Mouse (Mus musculus) neutrophil, adult 5-6 weeks (primary cell): ENCODE data around the gene Ssr3. TPM values are rescaled to one million over a fixed set of nuclear protein-coding genes. Genes with fewer than 3 reads are reported as not detected.
"Not testable (repeated sequence)": the region's sequence is repeated elsewhere in the genome, so short reads cannot be mapped to it uniquely, and the experiment has no call there.

ENCODE experiments used
- ATAC-seq: fragments of 151-379, 151-347 bp; 2 replicates; pipeline ENCODE4 v1.8.0; 2017; ENCODE audit warnings: mild to moderate bottlenecking, moderate TSS enrichment; ENCODE audit not compliant: insufficient number of reproducible peaks, poor library complexity, low FRiP score, severe bottlenecking; ENCODE audit errors: extremely low read depth
- total RNA-seq: library from RNA; stranded (forward); fragments of 200-1000 nt; gene quantifications from 2 replicates; pipeline ENCODE4 v1.2.3, GENCODE M21; 2017

The Ssr3 gene
- total RNA-seq = 87.2 and 95.2 TPM in 2 replicates

- peak; percentile 99 for ATAC-seq
Observed at GRCm38 (mm10) chr3:65392421-65392817, at the start of gene Ssr3. TSS of gene Ssr3 (minus strand) at chr3:65392623.

DNA sequence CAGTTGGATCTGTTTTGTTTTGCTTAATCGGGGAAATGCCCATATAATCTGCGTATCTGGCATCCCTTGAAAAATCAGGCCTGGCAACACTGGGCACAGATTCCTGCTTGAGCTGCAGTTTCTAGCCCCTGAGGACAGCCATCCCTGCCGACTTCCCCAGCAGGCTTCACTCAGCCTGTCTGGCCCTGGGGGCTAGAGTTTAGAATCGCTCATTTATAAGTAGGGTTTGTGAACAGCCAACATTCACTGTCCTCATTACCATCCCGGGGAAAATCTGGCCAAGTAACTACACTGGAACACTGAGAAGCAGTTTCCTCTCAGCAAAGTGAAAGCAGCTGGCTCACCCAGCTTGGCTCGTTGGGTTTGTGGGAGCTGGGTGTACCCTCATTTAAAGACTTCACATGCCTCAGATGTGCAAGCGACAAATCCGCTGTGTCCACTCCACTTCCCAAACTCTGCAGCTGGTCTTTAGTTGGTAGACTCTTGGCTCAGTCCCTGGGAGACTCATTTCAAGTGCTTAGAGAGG lies 49.2 kb upstream of the Ssr3 start:
- no peak for ATAC-seq

DNA sequence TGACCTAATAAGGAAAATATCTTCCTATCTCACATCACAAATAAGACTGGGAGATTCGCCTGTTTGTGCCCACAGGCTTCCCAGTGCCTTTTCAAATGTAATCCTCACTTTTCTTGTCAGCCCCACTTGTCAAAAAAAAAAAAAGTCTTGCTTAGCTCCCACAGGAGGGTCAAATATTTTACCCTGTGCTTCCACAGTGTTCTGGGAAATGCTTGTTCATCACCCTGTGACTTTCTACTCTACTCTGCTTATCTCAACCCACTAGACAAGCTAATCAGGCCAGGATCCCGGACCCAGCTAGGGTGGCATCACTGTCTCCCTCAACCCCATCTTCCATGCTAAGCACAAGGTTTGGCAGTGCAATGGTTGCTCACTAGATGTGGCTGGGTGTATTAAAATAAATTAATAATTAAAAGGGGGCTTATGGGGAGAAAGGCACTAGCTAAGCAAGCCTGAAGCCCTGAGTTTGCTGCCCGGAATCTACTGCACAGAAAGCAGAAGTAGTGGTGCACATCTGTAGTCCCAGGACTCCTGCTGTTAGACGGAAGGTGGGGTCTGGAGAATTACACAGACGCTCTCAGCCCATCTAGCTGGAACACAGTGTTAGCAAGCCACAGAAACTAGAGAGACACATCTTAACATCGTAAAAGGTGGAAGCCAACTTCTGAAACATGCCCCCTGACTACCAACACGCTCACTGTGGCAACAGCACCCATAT lies 46.2 kb upstream of the Ssr3 start:
- ATAC-seq = no peak

DNA sequence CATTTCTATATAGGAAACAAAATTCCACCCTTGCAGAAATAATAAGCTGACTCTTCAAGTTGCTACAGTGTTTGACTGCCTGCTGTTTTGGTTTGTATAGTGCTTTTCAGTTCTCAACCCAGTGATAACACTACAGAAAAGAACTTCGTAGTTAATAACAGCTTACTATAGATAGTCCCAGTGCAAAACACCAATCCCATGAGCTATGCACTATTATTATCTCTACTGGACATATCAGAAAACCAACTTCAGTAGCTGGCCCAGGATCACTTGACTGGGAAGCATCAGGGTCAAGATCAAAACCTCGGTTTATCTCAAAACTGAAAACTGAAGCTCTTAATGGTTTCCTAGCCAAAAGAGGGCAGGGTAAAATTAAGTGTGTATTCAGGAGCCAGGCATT lies 43.4 kb upstream of the Ssr3 start:
- no peak for ATAC-seq

GRCm38 (mm10) chr3:65435101-65435571 lies 42.7 kb upstream of the Ssr3 start:
- peak; percentile 36; the same call in 1 of the 2 replicates for ATAC-seq

DNA sequence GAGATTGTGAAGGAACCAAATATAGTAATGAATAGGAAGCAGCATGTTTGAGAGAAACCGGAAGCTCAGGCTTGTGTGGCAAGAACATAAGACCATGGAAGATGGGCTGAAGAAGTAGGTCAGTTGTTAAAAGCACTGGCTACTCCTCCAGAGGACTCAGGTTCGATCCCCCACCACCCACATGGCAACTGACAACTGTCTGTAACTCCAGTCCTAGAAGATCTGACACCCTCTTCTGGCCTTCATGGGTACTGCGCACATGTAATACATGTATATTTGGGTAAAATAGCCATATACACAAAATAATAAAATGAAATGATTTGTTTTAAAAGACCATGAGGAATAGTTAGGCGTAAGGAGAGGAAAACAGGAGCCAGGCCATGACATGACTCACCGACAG lies 39.8 kb upstream of the Ssr3 start:
- ATAC-seq = no peak

GRCm38 (mm10) chr3:65419706-65420105 lies 27.3 kb upstream of the Ssr3 start:
- ATAC-seq = no peak

GRCm38 (mm10) chr3:65417913-65418594 lies 25.6 kb upstream of the Ssr3 start:
- peak; percentile 77 for ATAC-seq

- no peak for ATAC-seq
Observed at GRCm38 (mm10) chr3:65416571-65416970, 24.1 kb upstream of the Ssr3 start.

- ATAC-seq = no peak
Observed at GRCm38 (mm10) chr3:65407891-65408290, 15.5 kb upstream of the Ssr3 start.

GRCm38 (mm10) chr3:65405781-65406180 lies 13.4 kb upstream of the Ssr3 start:
- no peak for ATAC-seq

GRCm38 (mm10) chr3:65397566-65397965 lies 5.1 kb upstream of the Ssr3 start:
- no peak for ATAC-seq

- ATAC-seq = no peak
Observed at GRCm38 (mm10) chr3:65396835-65397504, 4.5 kb upstream of the Ssr3 start.

GRCm38 (mm10) chr3:65395111-65395510 lies 2.7 kb upstream of the Ssr3 start:
- ATAC-seq = not testable (repeated sequence)

DNA sequence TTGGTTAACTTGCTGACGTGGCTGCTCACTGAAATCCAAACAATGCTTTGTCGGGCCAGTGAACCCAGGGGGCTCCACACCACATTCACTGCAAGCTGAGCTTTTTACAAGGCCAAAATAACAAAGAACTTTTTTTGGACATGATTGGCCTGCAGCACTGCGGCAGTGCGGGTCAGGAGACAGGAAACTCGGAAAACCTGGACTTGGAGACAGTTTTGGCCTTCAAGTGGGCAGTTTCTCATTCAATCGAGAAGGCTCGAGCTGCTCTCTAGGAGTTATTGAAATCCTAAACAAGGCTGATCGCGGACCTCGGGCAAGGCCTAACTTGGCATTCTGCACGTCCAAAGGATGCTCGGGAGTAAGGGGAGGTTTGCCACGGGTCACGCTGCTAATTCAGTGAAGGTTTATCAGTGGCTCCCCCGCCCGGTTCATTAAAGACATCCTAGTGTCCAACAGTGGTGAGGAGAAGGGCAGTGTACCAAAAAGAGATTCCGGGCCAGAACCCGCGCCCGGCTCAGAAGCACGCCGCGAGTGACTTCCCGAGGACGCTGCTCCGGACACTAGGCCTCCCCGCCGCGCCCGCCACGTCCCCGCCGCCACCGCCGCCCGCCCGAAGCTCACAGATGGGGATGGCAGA lies 521 bp downstream of the Ssr3 start:
- peak; percentile 14; the same call in 1 of the 2 replicates for ATAC-seq

DNA sequence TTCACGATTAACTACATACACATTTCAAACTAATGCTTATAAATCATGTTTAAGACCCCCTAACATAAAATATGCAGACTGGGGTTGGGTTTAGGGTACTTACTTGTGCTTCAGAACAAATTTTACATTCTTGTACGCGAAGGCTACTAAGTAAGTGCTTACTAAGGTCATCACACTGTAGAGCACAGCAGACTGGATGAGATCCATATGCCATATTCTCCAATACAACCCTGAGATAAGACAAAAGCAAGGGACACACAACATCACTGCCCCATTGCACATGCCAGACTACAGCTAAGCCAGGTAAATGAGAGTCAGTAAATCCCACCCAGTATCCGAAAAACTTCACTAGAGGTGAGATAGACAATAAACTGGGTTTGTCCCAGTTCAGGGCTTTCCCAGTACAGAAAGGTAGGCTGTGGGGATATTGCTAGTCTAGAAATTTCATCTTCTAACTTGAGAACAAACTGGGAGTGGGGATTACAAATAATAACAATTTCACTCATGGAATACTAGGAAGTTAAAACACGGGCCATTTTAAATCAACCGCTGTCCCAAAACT lies 1.1 kb downstream of the Ssr3 start:
- ATAC-seq = no peak

DNA sequence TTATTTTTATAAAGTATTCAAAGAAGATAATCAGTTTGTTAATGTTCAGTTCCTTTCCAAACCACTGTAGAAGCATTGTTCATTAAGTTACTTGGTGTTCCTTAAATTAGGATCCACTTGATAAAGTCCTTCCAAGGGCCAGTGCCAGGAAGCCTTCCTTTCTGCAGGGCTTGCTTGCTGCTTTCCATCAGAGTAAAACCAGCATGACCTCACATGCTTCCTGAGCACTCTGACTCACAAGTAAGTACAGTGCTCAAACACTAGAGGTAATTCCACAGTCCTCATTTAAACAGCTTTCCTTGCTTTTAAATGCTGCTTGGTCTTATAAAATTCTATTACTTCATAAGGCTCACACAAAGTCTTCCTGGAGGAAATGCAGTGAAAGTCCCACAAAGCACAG lies 6.7 kb downstream of the Ssr3 start:
- no peak for ATAC-seq

GRCm38 (mm10) chr3:65384431-65384830 lies 8.0 kb downstream of the Ssr3 start:
- ATAC-seq = no peak

GRCm38 (mm10) chr3:65381094-65381493 lies 11.3 kb downstream of the Ssr3 start:
- ATAC-seq = no peak
